Mouse (Mus musculus) MN1 (cell line): ENCODE data around the gene Pcsk1n.
"Not testable (repeated sequence)": the region's sequence is repeated elsewhere in the genome, so short reads cannot be mapped to it uniquely, and the experiment has no call there.

ENCODE experiments used
- DNase-seq: peaks from one replicate; pipeline ENCODE4 v3.0.0-alpha.2; 2016; ENCODE audit warnings: low spot score

Gene Pcsk1n

DNA sequence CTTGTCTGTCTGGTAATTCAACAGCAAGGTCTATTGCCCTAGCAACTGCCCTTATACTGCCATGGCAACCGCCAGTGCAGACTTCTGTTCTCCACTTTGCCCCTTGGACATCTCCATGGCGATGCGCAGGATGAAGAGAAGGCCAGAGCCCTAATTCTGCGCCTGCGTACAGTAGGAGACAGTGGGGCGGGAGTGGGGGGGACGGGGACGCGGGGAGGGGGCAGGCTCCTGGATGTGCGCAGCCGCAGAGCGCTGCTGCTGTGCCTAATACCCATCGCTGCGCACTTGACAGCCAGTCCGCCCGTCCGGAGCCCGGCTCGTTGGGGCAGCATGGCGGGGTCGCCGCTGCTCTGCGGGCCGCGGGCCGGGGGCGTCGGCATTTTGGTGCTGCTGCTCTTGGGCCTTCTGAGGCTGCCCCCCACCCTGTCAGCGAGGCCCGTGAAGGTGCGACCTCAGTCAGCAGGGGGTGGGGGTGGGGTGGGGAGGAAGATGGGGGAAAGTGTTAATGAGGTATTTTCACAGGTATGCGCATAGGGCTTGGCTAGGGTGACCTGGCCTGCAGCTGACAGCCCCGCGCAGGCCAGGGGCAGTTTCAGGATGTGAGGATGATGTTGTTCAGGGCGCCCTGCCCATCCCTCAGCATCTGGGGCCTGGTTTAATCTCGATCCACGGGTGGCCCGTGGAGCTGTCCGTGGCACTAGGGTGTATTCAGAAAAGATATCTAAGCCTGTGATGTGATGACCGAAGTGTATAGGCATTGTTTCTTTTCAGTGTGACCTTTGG lies at the start of gene Pcsk1n:
TSS of gene Pcsk1n (plus strand) at position 222 of the 783 bp plus-strand sequence.
- peak; percentile 90 for DNase-seq

DNA sequence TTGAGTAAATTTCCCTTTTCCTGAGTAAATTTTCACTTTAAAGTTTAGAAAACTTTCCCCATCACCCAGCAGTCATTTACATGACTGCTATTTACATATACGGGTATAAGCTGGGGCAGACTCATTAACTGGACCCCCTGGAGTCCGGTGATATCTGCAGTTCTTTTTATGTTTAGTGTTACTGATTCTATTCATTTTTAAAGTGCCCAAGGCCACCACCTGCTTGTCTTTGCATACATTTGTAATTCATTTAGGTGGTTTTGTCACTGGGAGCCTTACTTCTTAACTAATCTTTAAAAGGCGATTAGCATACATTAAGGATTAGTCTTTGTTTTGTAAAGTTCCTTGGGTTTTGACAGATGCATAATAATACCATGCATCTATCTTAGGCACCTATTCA lies 49.8 kb upstream of the Pcsk1n start:
- no peak for DNase-seq

DNA sequence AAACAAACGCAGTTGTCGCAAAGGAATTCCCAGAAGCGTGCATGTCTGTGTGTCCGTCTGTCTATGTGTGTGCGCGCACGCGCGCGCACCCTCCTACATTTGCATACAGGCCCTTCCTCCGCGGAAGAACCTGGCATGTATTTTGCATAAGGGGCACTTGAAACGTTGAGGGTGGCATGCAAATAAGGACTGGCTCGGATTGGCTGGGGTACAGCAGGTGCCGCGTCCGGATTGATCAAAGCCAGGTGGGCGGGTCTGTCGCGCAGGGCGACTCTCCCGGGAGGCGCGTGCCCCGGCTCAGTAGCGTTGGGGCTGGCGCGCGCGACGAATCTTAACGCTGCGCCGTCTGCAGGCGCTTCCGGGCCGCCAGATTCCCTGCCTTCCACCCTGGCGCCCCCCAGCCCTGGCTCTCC lies 41.6 kb upstream of the Pcsk1n start, which contains the start of gene Pim2:
TSS of gene Pim2 (plus strand) at position 256 of the 413 bp plus-strand sequence.
- peak; percentile 89 for DNase-seq

DNA sequence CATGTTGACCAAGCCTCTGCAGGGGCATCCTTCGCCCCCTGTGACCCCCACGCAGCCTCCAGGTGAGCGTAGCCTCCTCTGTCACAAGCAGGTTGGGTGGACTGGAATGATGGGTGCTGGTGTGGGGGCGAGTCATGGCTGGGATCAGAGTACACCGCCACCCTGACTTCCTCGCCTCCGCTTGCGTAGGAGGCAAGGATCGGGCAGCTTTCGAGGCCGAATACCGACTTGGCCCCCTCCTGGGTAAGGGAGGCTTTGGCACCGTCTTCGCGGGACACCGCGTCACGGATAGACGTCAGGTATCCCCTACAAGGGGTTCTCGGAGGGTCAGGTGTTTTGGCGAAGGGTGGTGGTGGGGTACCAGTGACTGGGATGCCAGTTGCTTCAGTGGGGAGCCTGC lies 41.1 kb upstream of the Pcsk1n start:
- DNase-seq, result peak; percentile 34

DNA sequence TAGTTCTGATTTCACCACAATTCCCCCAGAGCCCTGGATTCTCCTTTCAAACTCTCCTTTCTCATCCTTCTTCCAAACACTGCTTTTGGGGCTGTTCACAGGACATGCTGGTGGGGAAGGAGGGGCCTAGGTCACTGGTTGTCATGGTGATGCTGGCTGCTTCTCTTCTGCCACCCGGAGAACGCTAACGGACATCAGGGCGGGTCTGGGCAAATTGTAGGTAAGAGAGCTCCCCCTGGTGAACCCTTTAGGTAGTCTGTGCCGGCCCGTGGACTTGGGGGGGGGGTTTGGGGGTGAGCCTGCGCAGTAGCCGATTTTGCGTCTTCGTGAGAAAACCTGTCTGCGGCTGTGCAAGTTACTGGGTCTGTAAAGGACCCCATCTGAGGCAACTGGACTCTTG lies 39.8 kb upstream of the Pcsk1n start:
- peak; percentile 88 for DNase-seq

DNA sequence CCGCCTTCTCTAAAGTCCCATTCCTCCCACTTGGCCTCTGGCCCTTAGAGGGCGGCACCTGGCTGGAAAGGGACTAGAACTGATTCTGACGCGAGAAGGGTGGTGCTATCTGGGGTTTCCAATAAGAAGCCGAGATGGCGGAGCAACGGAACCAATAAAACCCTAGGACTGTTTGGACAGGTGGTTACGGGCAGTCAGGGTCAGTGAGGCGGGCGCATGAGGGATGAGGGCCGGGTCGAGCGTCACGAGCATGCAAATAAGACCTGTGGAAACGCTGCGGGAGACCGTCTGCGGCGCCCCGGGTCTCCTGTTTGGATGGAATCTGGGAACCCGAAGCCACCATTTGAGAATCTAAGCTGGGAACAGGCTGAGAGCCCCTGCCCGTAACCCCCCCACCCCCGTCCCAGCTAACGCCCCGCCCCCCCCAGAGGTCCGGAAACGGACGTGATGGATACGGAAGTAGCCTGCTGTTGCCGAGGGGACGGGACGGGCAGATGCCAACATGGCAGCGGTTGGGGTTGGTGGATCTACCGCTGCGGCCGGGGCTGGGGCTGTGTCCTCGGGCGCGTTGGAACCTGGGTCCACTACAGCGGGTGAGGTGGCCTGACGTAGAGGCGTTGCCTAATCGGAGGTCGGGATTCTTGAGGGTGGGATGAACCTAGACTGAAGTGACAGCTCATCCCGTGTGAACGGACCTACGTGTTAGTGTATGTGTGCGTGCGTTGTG lies 35.6 kb upstream of the Pcsk1n start, which contains the start of gene Slc35a2:
TSS of gene Slc35a2 (plus strand) at position 188 of the 727 bp plus-strand sequence.
- peak; percentile 94 for DNase-seq

DNA sequence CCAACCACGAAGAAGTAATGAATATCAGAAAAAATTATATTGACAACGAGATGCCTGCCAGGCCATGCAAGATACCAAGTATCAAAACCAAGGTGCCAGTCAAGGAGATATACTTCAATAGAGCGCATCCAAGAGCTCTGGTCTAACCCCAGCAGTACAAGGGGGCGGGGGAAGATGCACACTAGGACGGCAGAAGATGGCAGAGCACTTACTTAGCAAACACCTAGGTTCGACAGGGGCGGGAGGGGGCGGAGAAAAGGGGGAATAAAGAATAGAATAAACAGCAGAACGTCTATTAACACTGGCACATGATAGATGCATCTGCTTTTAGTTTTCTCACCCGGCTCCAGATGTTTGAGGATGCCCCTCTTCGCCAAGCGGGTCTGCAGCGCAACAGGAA lies 21.4 kb upstream of the Pcsk1n start:
- DNase-seq, result no peak

DNA sequence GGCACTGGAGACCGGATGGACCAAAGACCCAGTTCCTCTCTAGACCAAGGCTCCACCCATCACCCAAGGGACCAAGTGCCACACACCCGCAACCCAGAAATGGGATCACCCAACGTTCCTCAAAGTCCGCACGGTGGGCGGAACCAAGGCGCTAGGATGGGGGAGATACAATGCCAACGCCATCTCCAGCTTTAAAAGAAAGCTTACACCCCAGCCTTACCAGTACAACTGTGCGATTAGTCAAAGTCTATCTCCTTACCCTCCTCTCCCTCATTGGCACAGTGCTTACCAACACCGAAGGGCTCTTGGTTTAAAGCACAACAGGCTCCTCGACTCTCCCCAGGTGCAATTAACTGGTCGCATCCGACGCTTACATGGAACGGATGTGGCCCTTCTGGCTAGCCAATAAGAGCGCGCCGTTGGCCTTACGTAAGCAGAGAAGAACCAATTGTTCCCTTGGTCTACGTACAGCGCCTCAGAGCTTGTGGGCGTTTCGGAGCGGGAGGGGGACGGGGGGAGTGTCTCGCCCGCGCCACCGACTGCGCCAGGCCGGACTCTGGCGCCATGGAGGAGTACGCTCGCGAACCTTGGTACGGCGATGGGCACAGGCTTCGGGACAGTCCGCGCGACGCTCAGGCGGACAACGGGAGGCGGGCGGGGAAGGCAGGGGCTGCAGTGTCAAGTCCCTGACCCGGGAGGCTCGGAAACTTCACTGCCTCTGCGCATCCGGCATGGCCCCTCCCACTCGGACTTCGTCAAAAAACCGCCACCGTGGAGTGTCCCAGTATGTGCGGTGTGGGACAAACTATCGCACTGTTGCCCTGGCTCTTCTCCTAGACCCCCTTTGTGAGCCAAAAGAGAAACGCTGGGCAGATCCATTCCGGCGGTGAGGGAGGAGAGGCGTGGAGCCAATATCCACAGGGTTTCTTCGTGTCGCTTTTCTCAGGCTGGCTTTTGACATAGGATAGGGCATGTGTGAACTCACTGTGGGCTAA lies 20.4 kb upstream of the Pcsk1n start, which contains the start of the genes Pqbp1 and Timm17b:
TSS of gene Pqbp1 (minus strand) at position 390 of the 995 bp plus-strand sequence.
TSS of gene Timm17b (plus strand) at position 478 of the 995 bp plus-strand sequence.
- DNase-seq, result peak; percentile 95

DNA sequence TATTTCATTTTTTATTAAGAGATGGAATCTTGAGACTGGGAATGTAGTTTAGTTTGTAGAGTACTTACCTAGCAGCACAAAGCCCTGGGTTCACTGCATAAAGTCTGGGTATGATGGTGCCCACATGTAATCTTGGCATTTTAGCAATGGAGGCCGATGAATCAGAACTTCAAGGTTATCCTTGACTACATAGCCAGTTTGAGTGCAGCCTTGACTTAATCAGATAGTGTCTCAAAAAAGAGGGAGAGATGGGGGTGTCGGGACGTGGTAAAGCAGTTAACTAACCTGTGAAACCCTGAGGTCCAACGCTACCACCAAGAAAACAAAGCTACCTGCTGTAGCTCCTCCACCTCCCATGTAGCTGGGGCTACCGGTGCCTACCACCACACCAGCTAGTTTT lies 15.2 kb upstream of the Pcsk1n start:
- no peak for DNase-seq

DNA sequence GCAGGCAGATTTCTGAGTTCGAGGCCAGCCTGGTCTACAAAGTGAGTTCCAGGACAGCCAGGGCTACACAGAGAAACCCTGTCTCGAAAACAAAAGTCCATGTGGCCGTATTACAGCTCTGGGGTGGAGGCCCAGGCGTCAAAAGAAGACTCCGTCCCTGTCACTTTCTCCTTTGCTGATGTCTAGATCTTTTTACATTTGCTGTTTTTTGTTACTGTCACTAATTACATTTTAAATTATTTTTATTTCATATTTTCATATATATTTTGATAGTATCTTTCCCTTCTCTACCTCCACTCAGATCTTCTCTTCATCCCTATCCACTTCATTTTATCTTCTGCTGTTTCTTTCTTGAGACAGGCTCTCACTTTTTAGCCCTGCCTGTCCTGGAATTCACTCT lies 11.9 kb upstream of the Pcsk1n start, which contains the start of gene Gm10491:
TSS of gene Gm10491 (minus strand) at position 101 of the 400 bp plus-strand sequence.
- DNase-seq, result no peak

DNA sequence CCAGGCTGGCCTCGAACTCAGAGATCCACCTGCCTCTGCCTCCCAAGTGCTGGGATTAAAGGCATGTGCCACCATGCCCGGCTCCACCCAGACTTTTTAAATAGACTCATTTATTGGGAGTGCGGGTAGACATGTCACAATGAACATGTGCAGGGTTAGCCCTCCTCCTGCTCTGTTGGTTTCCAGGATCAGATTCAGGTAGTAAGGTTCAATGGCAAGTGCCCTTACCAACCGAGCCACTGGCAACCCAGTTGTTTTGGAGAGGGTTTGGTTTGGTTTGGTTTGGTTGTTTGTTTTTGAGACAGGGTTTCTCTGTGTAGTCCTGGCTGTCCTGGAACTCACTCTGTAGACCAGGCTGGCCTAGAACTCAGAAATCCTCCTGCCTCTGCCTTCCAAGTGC lies 10.4 kb upstream of the Pcsk1n start, which contains the start of gene Gm10490:
TSS of gene Gm10490 (plus strand) at position 301 of the 400 bp plus-strand sequence.
- not testable (repeated sequence) for DNase-seq

DNA sequence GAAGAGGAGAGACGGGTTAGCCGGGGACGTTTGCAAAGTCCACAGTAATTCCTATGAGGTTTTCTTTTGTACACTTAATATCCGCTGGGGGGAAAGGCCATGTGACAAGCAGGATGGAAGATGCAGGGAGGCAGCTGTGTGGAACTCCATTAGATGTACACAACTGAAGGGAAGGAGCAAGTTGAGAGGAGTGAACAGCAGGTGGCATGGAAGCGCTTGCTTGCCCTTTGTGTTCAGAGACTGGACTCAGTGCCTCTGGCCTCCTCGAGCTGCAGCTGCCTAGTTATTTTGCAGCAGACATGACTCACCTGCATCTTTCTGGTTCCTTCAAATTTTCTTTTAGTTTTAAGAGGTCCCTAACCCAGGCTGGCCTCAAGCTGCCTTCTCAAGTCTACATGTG lies 9.1 kb upstream of the Pcsk1n start:
- peak; percentile 37 for DNase-seq

DNA sequence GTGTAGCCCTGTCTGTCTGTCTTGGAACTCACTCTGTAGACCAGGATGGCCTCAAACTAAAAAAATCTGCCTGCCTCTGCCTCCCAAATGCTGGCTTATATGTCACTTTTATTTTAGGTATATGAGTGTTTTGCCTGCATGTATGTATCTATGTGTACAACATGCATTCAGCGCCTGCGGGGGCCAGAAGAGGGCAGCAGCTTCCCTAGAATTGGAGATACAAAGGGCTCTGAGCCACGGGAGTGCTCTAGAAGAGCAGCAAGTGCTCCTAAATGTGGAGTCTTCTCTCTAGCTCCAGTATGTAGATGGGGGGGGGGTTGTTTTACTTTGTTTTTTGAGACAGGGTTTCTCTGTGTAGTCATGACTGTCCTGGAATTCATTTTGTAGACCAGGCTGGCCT lies 4.0 kb upstream of the Pcsk1n start:
- DNase-seq, result not testable (repeated sequence)

DNA sequence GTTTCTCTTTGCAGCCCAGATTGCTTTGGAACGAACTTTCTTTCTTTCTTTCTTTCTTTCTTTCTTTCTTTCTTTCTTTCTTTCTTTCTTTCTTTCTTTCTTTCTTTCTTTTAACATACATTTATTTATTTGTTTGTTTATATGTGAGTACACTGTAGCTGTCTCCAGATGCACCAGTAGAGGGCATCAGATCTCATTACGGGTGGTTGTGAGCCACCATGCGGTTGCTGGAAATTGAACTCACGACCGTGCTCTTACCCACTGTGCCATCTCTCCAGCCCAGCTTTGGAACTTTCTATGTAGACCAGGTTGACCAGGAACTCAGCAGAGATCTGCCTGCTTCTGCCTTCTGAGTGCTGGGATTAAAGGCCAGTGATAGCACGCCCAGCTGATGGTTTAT lies 1.7 kb upstream of the Pcsk1n start:
- DNase-seq, result not testable (repeated sequence)

DNA sequence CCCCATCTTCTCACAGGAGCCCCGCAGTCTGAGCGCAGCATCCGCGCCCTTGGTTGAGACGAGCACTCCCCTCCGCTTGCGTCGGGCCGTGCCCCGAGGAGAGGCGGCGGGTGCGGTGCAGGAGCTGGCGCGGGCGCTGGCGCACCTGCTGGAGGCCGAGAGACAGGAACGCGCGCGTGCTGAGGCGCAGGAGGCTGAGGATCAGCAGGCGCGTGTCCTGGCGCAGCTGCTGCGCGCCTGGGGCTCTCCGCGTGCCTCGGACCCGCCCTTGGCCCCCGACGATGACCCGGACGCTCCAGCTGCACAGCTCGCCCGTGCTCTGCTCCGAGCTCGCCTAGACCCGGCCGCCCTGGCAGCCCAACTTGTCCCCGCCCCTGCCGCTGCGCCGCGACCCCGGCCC lies 2.4 kb downstream of the Pcsk1n start:
- DNase-seq, result no peak

DNA sequence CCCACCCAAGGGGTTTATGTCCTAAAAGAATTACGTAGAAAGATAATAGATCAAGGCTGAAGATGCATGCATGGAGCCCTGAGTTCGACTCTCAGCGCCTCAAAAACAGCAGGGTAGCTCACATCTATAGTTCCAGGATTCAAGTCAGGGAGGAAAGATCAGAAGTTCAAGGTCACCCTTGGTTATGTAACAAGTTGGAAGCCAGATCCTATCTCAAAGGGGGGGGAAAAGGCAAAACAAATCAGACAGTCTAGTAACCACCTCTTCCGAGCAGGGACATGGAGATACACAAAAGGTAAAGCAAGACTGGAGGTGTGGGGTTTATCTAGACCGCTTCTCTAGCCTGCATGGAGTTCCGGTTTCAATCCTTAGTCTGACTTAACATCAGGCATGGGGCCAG lies 6.6 kb downstream of the Pcsk1n start:
- DNase-seq, result no peak

DNA sequence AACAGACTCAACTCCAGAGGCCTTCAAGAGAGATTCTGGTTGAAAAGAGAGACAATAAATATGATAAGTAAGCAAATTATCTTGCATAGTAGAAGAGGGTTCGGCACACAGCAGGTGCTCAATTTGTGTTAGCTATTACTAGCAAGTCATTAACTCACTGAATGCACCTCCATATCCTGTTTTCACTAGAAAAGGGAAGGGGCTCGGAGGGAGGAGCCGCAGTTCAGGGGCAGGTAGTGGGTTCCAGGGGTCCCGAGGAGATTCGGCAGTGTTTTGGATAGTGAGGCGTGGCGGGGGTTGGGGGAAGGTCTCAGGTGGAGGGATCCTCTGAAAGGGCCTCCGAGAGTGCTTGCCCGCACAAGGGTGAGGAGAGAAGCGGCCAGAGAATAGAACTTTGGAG lies 7.5 kb downstream of the Pcsk1n start:
- no peak for DNase-seq

DNA sequence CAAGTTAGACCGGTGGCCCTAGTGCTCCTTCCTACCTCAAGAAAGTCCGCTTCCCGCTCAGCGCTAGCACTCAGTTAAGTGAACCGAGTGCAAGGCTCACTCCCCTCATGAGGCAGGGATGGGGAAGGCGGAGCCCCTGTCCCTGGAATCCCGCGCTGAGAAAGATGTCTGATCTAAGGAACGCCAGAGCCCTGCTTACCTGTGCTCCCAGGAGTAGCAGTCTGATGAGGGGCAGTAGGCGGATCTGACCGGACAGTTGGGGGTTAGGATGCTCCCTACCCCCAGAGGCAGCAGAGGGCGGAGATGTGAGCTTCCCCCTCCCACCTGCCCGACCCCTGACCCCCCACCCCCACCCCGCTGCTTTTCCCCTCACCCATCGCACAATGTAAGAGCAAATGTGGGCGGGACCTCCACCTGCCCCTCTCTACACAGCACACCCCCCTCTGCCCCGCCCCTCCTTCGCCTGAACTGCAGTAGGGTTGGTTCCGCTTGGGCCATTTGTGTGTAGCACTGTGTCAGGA lies 8.7 kb downstream of the Pcsk1n start, which contains the start of gene Eras:
TSS of gene Eras (minus strand) at position 338 of the 521 bp plus-strand sequence.
- DNase-seq, result no peak

DNA sequence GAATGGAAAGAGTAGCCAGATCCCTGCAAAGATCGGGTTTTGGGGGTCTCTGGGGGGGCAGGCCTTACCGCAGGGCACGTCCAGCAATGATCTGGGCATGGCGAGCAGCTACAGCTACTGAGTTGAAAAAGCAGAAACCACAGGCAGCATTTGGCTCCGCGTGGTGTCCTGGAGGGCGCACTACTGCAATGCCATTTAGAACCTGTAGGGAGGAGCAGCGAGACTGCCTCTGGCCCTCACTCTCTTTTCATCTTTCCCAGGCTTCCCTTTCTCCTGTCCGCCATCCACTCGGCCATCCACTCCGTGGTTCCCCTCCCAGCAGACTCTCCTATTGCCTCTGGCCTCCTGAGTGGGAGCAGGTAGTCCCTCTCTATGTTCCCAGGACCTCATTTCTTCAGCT lies 17.3 kb downstream of the Pcsk1n start:
- no peak for DNase-seq

DNA sequence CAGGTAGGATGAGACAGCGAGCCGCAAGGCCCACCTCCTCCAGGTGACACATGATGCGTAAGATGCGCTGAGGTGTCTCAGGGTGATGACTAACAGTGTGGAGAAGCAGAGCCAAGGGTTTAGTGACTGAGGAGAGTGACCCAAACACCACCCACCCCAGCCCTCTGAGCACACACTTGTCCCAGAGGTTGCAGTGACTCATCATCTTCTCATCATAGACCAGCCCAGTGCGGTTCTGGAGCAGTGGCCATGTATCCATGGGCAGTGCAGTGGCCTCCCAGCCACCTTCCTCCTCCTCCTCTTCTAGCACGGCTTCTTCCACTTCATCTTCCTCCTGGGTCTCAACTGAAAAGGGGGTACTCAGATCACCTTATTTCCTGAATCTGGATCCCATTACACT lies 18.0 kb downstream of the Pcsk1n start:
- no peak for DNase-seq

DNA sequence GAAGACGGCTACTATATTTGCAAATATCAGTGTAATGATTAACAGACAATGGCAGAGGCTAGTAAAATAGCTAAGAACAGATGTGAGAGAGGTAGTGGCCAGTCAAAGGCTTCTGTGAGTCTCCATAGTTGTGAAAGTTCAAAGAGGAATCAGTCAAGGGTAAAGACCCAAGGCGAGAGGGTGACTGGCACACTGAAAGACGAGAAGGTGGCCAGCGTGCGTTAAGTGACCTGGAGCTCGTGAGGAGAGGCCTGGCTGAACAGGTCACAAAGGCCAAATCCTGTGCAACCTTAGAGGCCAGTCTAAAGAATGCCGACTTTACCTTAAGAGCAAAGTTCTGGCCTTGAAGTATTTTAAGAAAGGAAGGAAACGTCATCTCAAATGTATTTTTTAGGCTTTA lies 26.0 kb downstream of the Pcsk1n start:
- no peak for DNase-seq
